Mouse (Mus musculus) liver, postnatal 0 days (tissue): ENCODE results near the gene Slc28a1.

Source experiments
- CTCF ChIP-seq: sonication (generic); IDR thresholded peaks from 2 replicates; pipeline ENCODE4 v1.5.1; 2016; ENCODE audit warnings: antibody characterized with exemption, low read depth
- EP300 ChIP-seq: IDR thresholded peaks from 2 replicates; pipeline ENCODE4 v1.6.1; 2016; ENCODE audit warnings: antibody characterized with exemption, low read depth, mild to moderate bottlenecking

- TF ChIP-seq CTCF = no peak
- no peak for TF ChIP-seq EP300
Measured at GRCm38 (mm10) chr7:81133416-81133815, 18.8 kb downstream of the Slc28a1 start.
